Mouse (Mus musculus) T-cell, adult 66 days (primary cell): Measurements from ENCODE around the gene Stx16. TPM values are rescaled to one million over a fixed set of nuclear protein-coding genes. Genes with fewer than 3 reads are reported as not detected.

ENCODE experiments used
- total RNA-seq, 2 experiments: library from RNA; stranded (reverse); gene quantifications; 3 replicates in 1 of 2; 4 replicates in 1 of 2; pipeline ENCODE4 v1.2.4; 2023

Stx16 gene
- total RNA-seq: 10 to 100 TPM; 58.9 to 79.2 TPM

GRCm38 (mm10) chr2:174075673-174076432 lies at the start of gene Stx16:
TSS of gene Stx16 (plus strand) at chr2:174076308.

GRCm38 (mm10) chr2:174109991-174110782 lies 34.1 kb downstream of the Stx16 start, which contains the start of gene Npepl1:
TSS of gene Npepl1 (plus strand) at chr2:174110349.

Other genes with a start within 250 kb of the Stx16 start
- 10 to 100 TPM; 88.7 to 93.9 TPM for gene Npepl1, start 34.0 kb downstream of the Stx16 start, total RNA-seq
- 100 to 1,000 TPM; 407 to 416 TPM for gene Gnas, start 208.0 kb downstream of the Stx16 start, total RNA-seq